Mouse (Mus musculus): ENCODE data around the gene Galnt3.

DNA sequence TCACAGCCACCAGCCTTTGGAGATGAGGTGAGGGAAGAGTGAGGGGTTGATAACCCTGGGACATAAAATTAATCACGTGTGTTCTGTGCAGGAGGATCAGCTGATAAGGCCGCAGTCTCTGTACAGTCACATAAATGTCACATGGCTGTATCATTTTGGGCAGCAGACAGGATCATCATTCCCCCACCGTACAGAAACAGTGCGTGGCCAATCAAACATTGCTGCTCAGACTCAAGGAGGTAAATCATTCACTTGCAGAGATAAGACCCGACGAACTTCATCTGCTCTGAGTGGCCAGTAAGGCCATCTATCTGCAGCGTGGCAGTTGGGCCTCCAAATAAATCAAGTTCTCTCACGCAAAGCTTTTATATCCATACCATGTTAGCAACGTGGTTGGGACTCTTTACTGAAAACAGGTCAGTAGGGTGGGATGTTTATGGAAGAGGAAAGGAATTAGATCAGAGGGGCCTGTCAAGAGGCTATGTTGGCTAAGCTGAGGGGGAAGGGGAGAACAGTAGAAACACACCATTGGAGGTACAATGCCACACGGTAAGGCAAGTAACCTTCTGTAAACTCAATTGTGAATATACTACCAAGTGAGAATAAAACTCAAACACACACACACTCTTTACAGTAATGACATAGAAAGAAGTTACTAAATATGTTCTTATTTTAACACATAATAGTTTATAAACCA lies 20.9 kb downstream of the Galnt3 start:
- TF ChIP-seq CTCF (IDR thresholded peaks at IDR 0.05; ENCODE audit: control insufficient read depth, insufficient read depth, insufficient read length) = no peak
- no peak for TF ChIP-seq MAX (IDR thresholded peaks at IDR 0.05)
- no peak for TF ChIP-seq FOSL1 (IDR thresholded peaks at IDR 0.05; ENCODE audit: insufficient read depth, low read length, poor library complexity, severe bottlenecking)
- TF ChIP-seq USF1 (IDR thresholded peaks at IDR 0.05; ENCODE audit: low read depth) = no peak
- no peak for TF ChIP-seq CEBPB (IDR thresholded peaks at IDR 0.05; ENCODE audit: low read depth)
- TF ChIP-seq MYOD1 (IDR thresholded peaks at IDR 0.05; ENCODE audit: control insufficient read depth, insufficient read length, low read depth) = no peak
- TF ChIP-seq MYOG (IDR thresholded peaks at IDR 0.05; ENCODE audit: control insufficient read depth, extremely low read depth, insufficient read length) = no peak

All from C2C12 (cell line).